Mouse (Mus musculus) layer of hippocampus, postnatal 14 days (tissue): ENCODE data around the gene Clic4. TPM values are rescaled to one million over a fixed set of nuclear protein-coding genes. Genes with fewer than 3 reads are reported as not detected.
"Not testable (repeated sequence)": the region's sequence is repeated elsewhere in the genome, so short reads cannot be mapped to it uniquely, and the experiment has no call there.

Experiments
- DNase-seq, 2 experiments: peaks; one replicate each; pipeline ENCODE4 v3.0.0; 2021 to 2022; ENCODE audit warnings: low spot score in 2 of 2, mixed read lengths in 1 of 2
- total RNA-seq, 2 experiments: library from RNA; stranded (reverse); gene quantifications; 2 replicates each; pipeline ENCODE4 v1.2.3; 2021

Gene Clic4
- total RNA-seq, 2 experiments from 2014 or later, result 37.8 to 40.9 TPM

DNA sequence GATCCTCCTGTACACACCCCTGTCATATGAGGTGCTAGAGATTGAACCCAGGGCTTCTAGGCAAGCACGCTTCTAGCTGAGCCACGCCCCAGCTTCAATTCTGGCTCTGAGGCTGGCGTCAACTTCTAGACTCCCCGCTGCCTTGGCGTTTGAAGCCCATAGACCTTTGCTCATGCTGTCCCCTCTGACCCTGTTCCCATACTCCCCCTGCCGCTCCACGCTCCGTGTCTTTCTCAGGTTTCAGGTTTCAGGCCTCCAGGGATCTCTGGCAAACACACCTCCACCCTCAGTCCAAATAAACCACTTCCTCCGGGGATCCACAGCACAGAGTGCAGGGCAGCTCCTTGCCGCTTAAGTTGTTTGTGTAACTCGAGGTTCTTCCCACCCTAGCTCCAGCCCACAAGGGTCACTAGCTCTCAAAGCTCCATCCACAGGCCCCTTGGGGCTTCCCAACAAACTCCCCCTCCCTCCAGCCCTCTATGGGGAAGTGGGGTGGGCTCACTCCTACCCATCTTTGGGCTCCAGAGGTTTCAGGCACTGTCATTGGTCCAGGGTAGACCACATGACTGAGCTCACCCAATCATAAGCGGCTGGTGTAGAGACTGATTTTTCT lies 20.0 kb upstream of the Clic4 start:
- no peak for DNase-seq

DNA sequence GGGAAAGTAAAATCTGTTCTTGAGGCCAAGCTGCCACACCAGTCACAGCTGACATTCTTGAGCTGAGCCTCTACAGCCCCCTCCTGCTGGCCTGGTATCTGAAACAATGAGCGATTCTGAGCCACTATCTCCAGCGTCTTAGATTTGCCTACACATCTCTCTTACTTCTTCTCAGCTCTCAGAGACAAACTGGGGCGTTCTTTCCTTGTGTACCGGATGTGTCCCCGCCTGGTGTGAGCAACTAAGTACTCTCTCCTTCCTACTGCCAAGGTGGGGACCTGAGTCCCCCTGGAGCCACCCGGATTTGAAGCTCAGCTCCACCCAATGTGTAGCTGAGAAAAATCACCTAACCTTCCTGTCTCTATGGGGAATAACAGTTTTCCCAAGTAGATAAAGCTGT lies 19.2 kb upstream of the Clic4 start:
- no peak for DNase-seq

DNA sequence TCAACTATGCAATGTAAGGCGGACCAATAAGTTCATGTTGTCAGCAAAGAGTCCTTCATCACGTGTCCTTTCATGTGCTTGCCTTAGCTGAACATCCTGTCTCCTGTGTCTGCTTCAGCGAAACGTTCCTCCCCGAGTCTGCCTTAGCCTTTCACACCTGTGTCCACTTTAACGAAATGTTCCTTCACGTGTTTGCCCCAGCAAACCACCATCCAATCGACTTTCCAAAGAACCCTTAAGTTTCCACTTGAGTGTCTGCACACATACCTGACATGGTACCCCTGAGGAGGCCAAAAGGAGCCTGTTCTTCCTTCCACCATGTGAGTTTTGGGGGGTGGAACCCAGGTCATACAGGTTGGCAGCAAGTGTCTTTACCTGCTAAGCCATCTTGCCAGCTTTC lies 18.6 kb upstream of the Clic4 start:
- no peak for DNase-seq

DNA sequence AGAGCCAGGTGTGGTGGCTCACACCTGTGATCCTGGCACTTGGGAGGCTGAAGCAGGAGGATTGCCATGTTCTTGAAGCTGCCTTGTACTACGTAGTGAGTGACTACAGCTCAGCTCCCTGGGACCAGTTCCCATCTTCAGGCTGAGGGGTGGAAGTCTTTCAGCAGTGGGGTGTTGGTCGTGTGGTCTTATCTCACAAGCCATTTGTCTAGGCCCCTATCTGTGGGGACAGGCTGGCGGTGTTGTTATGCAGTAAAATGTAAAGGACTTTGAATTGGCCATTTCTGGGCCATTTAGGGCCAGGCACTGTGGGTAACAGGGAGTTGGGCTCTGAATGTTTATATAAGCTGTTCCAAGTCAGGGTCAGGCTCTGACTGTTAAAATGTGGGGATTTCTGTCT lies 15.4 kb upstream of the Clic4 start:
- no peak for DNase-seq

DNA sequence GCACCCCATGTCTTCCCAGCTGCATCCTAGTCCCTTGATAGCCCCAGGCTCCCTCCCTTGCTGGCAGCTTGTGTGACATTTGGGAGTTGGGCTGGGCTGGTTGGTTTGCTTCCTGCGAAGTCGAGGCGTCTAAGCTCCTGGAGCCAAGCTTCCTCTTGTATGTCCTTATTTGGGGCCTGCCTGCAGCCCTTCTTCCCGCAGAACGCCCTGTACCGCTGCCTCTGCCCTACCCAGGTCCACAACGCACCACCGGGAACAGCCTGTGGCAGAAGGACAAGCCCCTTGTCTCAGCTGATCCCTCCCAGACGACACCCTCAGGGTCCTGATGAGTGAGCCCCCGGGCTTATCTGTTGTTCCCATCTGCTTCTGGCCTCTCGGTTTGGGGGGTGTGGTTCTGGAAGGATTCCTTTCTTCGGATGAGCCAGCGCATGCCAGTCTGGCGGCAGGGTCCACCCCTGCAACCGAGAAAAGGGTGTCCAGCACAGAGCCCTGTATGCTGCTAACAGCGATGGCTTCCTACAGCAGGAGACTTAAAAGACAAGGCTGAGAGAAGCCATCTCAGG lies 14.3 kb upstream of the Clic4 start:
- no peak for DNase-seq

DNA sequence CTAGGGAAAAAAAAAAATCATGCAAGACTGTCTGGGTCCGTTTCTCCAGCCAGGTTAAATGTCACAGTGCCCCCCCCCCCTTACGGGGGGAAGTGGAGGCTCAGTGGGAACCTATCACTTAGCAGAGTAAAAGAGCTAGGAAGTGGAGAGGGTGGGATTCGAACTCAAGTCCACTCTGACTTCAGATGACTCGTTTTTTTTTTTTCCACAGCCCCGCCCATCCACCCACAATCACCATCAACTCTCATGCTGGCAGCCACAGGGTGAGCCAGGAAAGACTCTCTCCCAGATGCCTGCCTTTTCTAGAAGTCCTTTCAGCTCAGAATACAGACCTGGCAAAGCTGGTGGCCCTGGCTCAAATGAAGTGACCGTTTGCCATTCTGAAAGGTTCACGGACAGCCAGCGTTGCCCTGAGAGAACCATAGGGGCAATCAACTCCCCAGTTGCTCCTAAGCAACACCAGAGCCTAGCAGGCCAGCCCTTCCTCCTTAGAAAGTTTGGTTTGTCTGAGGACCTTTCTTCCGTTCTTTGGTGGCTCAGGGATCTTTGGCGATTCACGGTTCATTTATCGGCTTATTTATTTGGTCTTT lies 13.5 kb upstream of the Clic4 start:
- DNase-seq, result peak in 1 of 2 experiments; percentile 54

DNA sequence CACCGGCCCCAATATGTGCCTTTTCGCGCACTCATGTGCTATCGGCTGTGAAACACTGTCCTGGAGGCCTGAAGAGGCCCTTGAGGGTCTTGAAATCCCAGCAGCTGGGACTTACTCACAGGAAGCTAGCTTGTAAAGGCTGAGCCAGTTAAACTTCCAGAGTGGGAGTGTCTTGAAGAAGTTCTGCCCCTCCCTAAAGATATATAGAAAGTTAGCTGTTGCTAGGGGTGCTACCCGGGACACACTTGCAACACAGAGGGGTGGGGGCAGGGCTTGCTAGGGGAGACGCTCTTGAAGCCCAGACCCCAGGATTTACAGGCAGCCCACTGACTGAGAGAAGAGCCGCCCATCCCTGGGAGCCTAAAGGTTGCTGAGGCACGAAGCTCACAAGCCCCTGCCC lies 12.8 kb upstream of the Clic4 start:
- no peak for DNase-seq

DNA sequence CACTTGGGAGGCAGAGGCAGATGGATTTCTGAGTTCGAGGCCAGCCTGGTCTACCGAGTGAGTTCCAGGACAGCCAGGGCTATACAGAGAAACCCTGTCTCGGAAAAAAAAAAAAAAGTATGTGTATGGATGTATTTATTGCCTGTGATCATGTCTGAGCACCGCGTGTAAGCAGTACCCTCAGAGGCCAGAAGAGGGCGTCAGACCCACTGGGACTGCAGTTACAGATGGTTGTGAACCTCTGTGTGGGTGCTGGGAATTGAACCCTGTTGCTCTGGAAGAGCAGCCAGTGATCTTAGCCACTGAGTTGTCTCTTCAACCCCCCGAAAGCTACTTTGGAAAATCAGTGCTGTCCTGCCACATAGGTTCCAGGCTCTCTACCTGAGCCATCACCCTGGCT lies 11.3 kb upstream of the Clic4 start:
- DNase-seq, result no peak

DNA sequence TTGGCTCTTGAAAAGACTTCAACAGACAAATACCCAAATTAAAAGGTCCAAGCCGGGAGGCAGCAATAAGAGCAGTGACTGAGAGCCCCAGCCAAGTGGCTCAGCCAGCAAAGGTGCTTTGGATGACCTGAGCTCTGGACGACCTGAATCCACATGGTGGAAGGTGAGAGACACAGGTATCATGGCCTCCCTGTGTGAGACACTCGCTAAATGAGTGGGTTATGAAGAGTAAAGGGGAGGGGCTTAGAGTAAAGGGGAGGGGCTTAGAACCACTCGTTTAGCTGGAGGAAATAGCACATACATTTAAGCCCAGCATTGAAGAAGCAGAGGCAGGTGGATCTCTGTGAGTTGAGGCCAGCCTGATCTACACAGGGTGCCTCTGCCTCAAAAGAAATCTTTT lies 10.8 kb upstream of the Clic4 start:
- no peak for DNase-seq

DNA sequence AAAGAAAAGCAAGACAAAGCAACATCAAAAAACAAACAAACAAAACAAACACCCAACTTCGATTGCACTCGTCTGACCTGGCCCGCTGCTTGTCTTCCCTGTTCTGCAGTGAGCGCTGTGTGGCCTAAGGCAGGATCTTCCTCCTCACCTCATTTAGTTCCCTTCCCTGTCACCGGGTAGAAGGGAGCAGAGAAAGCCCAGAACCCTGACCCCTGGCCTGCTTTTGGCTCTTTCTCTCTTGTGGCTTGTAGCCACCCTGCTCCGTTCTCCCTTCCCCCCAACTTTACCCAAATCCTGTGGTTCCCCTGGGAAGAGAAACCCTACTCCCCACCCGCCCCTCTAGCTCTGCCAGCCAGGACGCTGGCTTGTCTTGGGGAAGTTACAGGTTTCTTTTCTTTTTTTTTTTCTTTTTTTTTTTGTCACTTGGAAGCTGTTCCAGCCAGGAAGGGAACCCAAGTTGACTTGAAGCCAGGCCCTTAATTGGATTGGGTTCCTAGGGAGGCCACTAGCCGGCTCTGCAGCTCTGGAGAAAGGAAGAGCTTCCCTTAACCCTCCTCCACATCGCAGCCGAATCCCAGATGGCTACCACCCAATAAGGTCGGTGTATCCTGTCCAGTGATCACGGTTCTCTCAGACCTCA lies 10.2 kb upstream of the Clic4 start:
- DNase-seq, result peak; percentile 26 to 52

DNA sequence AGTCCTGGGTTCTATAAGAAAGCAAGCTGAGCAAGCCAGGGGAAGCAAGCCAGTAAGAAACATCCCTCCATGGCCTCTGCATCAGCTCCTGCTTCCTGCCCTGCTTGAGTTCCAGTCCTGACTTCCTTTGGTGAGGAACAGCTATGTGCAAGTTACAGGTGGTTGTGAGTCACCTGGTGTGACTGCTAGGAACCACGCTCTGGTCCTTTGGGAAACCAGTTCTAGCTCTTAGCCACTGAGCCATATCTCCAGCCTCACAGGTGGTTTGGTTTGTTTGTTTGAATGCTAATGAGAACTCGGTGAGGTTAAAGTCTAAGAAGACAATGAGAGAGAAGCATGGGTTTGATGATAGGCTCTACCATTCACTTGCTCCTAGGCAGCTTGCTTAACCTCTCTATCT lies 7.4 kb upstream of the Clic4 start:
- not testable (repeated sequence) for DNase-seq

DNA sequence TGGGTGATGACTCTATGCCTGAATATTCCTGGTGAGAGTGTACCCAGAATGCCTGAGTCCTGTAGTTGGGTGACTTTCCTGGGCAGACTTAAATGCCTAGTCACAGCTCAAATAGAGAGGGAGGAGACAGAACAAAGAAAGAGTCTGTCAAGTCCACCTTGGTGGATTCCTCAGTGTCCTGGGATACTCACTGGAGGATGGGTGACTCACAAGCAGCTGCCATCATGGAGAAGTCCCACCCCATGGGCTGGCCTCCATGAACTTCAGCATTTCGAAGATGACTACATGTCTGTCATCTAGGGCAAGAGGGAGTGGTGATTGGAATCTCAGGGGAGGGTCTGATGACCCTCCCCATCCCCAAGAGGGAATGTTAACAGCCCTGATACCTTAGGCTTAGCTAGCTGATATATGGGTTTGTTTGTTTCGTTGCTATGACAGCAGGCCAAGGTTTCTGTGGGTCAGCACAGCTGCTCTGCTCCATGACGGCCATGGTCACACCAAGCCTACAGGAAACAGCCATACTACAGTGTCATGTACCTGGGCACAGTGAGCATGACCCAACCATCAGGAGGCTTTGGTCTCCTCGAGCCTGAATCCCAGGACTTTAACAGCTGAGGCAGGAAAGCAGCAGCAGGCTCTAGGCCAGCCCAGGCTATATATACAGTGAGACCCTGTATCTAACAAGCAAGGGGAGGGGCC lies 4.2 kb upstream of the Clic4 start:
- no peak for DNase-seq

DNA sequence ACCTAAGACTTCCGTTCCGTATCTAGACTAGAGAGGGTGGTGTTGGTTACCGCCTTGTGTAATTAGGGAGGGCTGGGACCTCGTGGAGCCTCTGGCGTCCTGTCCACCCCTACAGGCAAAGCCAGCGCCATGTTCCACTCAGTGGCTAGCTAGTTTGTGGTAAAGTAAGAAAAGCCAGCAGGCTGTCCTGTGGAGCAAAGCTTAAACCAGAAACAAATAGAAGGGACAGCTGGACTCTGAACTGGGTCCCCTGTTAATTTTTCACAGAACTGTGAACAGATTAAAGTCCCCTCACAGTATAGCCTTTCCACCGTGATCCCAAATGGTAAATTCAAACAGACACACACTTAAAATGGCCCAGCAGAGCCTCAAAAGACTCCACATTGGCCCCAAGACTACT lies 2.1 kb upstream of the Clic4 start:
- DNase-seq, result no peak

DNA sequence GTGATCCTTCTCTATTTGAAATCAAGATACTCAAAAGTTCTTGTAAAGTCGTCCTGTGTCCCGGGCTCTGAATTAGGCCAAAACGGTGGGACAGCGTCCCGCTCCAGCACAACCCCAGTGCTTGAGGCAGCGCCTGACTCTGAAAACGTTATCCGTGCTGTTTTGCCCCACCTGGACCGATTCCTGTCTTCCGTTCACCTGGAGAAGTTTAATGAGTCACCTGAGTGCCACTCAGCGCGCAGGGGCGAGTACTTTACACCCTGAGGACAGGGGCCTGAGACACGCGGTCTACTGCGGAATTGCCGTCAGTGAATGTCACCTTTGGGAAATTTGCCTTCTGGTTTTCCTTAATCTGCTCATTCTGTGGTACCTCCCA lies 681 bp upstream of the Clic4 start:
- DNase-seq, result no peak

DNA sequence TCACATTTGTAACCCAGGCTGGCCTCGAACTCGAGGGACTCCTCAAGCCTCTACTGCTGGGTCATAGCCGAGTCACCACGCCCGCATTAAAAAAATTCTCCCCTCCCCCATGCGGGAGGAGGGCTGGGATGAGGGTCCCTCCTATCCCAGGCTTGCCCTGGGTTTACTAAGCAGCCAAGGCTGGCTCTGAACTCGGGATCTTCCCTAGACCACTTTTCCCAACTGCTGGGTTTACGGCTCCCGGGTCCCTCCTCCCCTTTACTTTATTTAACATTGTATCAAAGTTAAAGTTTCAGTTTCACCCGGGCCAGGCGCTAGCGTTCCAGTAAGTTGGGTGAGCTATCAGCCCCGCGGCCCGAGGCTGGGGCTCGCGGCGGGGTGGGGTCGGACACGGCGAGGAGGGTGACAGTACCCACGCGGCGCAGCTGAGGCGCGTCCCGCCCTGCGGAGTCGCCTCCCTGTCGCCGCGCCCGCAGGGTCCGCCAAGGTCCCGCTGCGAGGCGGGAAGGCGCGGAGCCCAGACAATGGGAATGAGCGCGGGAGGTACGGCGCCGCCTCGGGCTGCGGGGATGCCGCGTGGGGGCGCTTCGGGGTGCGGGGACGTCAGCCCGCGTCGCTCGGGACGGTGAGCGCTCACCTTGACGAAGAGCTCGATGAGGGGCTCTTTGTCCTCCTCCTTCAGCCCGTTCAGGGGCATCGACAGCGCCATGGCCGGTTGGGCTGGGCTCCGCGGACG lies 565 bp downstream of the Clic4 start:
- no peak for DNase-seq

DNA sequence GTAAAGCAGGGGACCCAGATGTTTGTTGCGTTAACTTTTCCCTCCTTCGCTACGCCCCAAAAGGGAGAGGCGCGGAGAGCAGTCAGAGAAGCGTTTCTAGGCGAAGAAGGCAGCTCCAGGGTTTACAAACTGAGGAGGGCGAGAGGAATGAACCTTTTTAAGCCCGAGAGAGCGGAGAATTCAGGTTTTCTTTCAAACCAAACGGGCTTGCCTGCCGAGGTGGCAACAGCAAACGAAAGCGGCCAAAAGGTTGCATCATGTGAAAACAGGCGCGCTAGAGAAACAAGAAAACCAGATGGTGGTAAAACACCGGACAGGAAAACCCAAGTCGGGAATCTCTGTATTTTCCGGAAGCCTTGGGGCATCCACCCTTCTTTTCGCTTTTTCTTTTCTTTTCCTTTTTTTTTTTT lies 1.2 kb downstream of the Clic4 start:
- no peak for DNase-seq

DNA sequence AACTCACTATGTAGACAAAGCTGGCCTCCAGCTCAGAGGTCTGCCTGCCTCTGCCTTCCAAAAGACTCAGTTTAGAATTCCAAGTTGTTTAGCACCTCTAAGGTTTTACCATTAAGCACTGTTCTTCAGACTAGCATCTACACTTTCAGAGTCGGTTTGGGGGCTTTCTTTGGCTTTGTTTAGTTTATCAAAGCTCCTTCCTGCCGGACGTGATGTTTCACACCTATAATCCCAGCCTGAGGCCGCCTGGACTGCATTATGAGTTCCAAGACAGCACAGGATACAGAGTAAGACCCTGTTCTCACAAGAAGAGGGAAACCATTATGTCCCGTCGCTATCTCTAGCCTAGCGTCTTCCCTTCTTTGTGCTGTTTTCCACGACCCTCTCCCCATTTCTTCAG lies 2.1 kb downstream of the Clic4 start:
- no peak for DNase-seq

DNA sequence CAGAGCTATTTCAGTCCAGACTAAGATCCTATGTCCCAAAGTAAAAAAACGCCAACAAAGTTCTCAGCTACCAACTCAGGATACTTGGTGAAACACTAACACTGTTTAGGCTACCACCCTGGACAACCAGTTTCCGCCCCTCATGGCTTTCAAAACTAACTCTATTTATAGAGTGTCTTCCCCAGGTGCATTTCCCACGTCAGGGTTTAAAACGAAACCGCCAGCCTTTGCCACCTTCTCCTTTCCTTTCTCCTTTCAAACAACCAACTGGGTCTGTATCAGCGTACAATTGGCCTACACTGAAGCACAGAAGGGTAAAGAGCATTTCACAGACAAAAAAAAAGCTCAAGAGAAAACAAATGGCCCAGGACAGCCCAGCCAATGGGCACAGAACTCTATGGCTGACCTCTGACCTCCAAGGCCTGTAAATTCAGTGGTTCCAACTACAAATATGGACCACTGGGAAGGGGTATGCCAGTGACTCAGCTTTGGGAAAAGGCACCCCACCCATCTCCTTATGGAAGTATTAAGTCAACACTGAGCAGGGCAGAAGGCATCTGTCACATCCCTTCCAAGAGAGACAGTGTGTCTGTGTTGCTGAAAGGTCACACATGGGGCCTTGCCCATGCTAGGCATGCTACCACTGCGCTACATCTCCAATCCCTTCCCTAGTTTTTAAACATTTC lies 2.8 kb downstream of the Clic4 start:
- no peak for DNase-seq

DNA sequence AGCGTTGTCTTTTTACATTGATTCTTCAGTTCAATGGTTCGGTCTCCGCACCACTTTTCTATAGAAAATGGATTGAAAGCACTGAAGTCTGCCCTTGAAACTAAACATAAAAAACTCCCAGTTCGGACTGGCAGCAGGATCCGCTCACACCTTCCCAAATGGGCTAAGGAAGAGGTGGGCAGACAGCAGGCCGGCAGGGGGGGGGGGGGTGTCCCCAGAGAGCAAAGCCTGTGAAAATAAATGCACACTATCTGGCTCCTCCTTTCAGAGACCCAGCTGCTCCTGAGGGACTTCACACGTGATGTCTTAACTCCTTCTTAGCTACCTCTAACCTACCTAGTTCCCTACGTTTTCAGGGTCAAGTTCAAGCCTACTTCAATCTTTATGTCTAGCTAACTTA lies 5.1 kb downstream of the Clic4 start:
- DNase-seq, result no peak

DNA sequence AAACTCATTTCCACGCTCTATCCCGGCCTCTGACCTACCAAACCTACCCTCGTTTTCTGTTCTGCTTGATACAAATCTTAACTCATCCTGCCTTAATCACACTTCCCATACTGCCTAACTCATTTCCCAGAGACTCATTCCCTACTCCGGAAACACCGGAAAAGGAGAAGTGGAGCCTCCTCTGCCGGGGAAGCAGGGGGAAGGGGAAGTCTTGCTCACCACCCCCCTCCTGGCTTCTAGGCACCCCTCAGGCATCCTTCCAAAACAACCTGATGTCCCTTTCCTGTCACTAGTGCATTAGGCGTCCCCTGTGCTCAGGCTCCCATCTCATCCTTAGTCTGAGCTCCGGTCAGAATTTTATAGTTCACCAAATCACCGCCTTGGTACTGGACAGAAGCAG lies 5.6 kb downstream of the Clic4 start:
- no peak for DNase-seq

DNA sequence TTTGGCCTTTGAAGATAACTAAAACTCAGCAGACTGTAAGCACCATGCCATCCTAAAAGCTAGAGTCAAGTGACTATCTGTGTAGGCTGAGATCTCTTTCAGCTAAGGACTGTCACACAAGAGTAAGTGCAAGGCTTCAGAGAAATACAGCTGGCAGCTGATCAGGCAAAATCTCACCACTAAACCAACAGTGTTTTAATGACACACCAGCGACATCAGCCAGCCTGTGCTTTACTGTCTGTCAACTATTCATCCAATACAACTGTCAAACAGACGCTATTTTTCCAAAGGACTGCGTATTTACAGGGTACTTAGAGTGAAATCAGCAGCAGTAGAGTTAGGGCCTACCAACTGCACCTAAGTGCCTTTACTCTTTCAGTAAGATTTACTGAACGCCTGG lies 12.2 kb downstream of the Clic4 start:
- DNase-seq, result no peak
